Mouse (Mus musculus) lung, adult 2 months (tissue): ENCODE results near the gene Gm8180.
"Not testable (repeated sequence)": the region's sequence is repeated elsewhere in the genome, so short reads cannot be mapped to it uniquely, and the experiment has no call there.

ENCODE experiments used
- CTCF ChIP-seq: fragments of 200-500 bp; IDR thresholded peaks from 2 replicates; pipeline ENCODE4 v1.5.1; 2011; ENCODE audit warnings: mild to moderate bottlenecking, low read length, control low read depth; ENCODE audit not compliant: insufficient read depth
- POLR2A ChIP-seq: fragments of 200-500 bp; IDR thresholded peaks from 2 replicates; pipeline ENCODE4 v1.6.1; 2011; ENCODE audit warnings: low read depth, mild to moderate bottlenecking, control low read depth, low read length, borderline replicate concordance; ENCODE audit errors: extremely low read depth

- TF ChIP-seq CTCF, POLR2A: not testable (repeated sequence)
Measured at GRCm38 (mm10) chr14:43796905-43797470, 12.4 kb upstream of the Gm8180 start.
